Mouse (Mus musculus): ENCODE data around the gene Foxl1.

Gene Foxl1

GRCm38 (mm10) chr8:121127756-121128375, at the start of gene Foxl1:
Foxl1 (plus strand) TSS chr8:121127940.
- DNase-seq = peak; percentile 46 to 61

GRCm38 (mm10) chr8:121078721-121079120, 49.0 kb upstream of the Foxl1 start:
- no peak for DNase-seq

- DNase-seq = no peak
Observed at GRCm38 (mm10) chr8:121079201-121079600, 48.5 kb upstream of the Foxl1 start.

- no peak for DNase-seq
Observed at GRCm38 (mm10) chr8:121079944-121080343, 47.8 kb upstream of the Foxl1 start.

- no peak for DNase-seq
Observed at GRCm38 (mm10) chr8:121080361-121081090, 47.2 kb upstream of the Foxl1 start.

- DNase-seq = no peak
Observed at GRCm38 (mm10) chr8:121081398-121081797, 46.3 kb upstream of the Foxl1 start.

GRCm38 (mm10) chr8:121082218-121083092, 45.3 kb upstream of the Foxl1 start:
- peak in 1 of 2 experiments; percentile 35 for DNase-seq

GRCm38 (mm10) chr8:121083093-121083935, 44.4 kb upstream of the Foxl1 start:
- DNase-seq = peak; percentile 82 to 88

GRCm38 (mm10) chr8:121083936-121084209, 43.9 kb upstream of the Foxl1 start:
- DNase-seq = no peak

- DNase-seq = peak; percentile 46 to 67
Observed at GRCm38 (mm10) chr8:121084210-121084951, 43.4 kb upstream of the Foxl1 start, which contains the start of gene Foxf1. Foxf1 (plus strand) TSS chr8:121084386.

- DNase-seq = peak in 1 of 2 experiments; percentile 28
Observed at GRCm38 (mm10) chr8:121085011-121085410, 42.7 kb upstream of the Foxl1 start.

- no peak for DNase-seq
Observed at GRCm38 (mm10) chr8:121085561-121085960, 42.2 kb upstream of the Foxl1 start.

- no peak for DNase-seq
Observed at GRCm38 (mm10) chr8:121086004-121086900, 41.5 kb upstream of the Foxl1 start.

GRCm38 (mm10) chr8:121088281-121088680, 39.5 kb upstream of the Foxl1 start:
- no peak for DNase-seq

GRCm38 (mm10) chr8:121088871-121089630, 38.7 kb upstream of the Foxl1 start:
- DNase-seq = no peak

GRCm38 (mm10) chr8:121089631-121090380, 37.9 kb upstream of the Foxl1 start:
- DNase-seq = no peak

GRCm38 (mm10) chr8:121090716-121091115, 37.0 kb upstream of the Foxl1 start:
- peak in 1 of 2 experiments; percentile 54 for DNase-seq

GRCm38 (mm10) chr8:121092141-121092540, 35.6 kb upstream of the Foxl1 start:
- no peak for DNase-seq

- DNase-seq = peak; percentile 94 to 95
Observed at GRCm38 (mm10) chr8:121092627-121093026, 35.1 kb upstream of the Foxl1 start.

All from kidney, postnatal 4 days (tissue).